ENCODE assay signal across 8 mouse cellular contexts in the genomic region with DNA sequence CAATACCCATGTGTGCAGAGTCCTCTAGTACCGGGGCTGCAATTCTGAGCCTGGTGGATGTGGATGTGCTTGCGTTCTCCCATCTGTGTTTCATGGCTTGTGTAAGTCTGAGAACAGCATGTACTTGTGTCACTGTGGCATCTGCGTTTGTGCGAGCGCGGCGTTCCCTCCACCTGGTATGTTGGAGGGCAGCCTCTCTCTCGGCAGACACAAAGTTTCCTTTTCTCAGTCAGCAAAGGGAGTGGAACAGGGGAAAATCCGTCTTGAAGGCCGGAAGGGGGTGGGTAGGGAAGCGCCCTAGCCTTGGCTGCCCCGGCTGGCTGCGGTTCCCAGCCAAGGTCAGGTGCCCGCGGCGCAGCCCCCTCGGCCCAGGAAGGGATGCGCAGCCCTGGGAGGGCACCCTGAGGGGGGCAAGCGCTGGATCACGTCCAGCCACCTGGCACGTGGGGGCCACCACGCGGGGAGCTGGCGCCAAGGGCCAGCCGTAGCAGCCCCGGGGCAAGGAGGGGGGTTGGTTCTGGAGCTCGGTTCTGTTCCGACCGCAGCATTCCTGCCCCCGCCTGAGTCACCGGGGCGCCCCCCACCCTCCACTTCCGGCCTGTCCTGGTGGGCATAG. TPM values are rescaled to one million over a fixed set of nuclear protein-coding genes. Genes with fewer than 3 reads are reported as not detected.
DNase-seq lines count a peak whose midpoint lies in the region; ATAC-seq and TF ChIP-seq lines count a peak whose summit lies in the region.

No protein-coding gene starts in this region.

- H3K4me2 ChIP-seq in hindbrain, embryonic 11.5 days (replicated peaks; ENCODE audit: low read depth, low read length), result peak overlapping the region; percentile 48
- peak overlapping the region; percentile 65 for H3K4me2 ChIP-seq in stomach, embryonic 16.5 days (ENCODE audit: low read depth, low read length)

- peaks cover 3 to 15% of the 10 kb centered on the region in 2 experiments; a peak in 3 of 4 replicates for H3K4me1 ChIP-seq in ES-E14 (ENCODE audit: control insufficient read depth in 2 of 2, insufficient read depth in 2 of 2, low read length in 2 of 2, poor library complexity in 1 of 2)
- H3K4me1 ChIP-seq in forebrain, embryonic 10.5 days, result peaks cover 36% of the 10 kb centered on the region
- H3K4me1 ChIP-seq in hindbrain, embryonic 11.5 days (replicated peaks; ENCODE audit: control insufficient read depth, insufficient read depth, low read length), result no peaks in the 10 kb centered on the region
- H3K4me1 ChIP-seq in stomach, embryonic 16.5 days (ENCODE audit: control insufficient read depth, insufficient read depth, low read length), result peaks cover 20% of the 10 kb centered on the region

- DNase-seq in 3T3-L1 (ENCODE audit: low read depth, low spot score) (peak; percentile 71), ES-E14 (ENCODE audit: low read depth, low spot score) (no peak)
- no peak for DNase-seq in forebrain, embryonic 10.5 days (ENCODE audit: extremely low spot score, low spot score)
- DNase-seq in hindbrain, embryonic 11.5 days (ENCODE audit: low spot score), result peak; percentile 26
- peak; percentile 78 to 80 for DNase-seq in layer of hippocampus, postnatal 36 days
- DNase-seq in mesoderm, embryonic 11.5 days (ENCODE audit: low read depth, low spot score), result peak; percentile 28
- DNase-seq in frontal cortex, postnatal 36 days (ENCODE audit: low spot score in 2 of 2), result no peak

- 0 out of 2 replicates have a peak, but pooled peaks cover 5% of the 10 kb centered on the region for H3K27me3 ChIP-seq in forebrain, embryonic 10.5 days (ENCODE audit: poor library complexity, severe bottlenecking)
- H3K27me3 ChIP-seq in hindbrain, embryonic 11.5 days (ENCODE audit: control insufficient read depth, insufficient read depth, low read length), result no peaks in the 10 kb centered on the region
- no peaks in the 10 kb centered on the region for H3K27me3 ChIP-seq in stomach, embryonic 16.5 days (ENCODE audit: control insufficient read depth, insufficient read depth, low read length)

- no peaks in the 10 kb centered on the region for H3K36me3 ChIP-seq in ES-E14 (ENCODE audit: control insufficient read depth, insufficient read depth, low read length, poor library complexity, severe bottlenecking)
- H3K36me3 ChIP-seq in forebrain, embryonic 10.5 days (replicated peaks), result peaks cover 23% of the 10 kb centered on the region
- H3K36me3 ChIP-seq in hindbrain, embryonic 11.5 days (ENCODE audit: control insufficient read depth, insufficient read depth, low read length), result no peaks in the 10 kb centered on the region
- H3K36me3 ChIP-seq in stomach, embryonic 16.5 days (ENCODE audit: control insufficient read depth, insufficient read depth, low read length), result peaks cover 19% of the 10 kb centered on the region

- no peak overlapping the region for H3K27ac ChIP-seq in ES-E14 (ENCODE audit: insufficient read depth, low read depth, low read length, poor library complexity, severe bottlenecking)
- H3K27ac ChIP-seq in forebrain, embryonic 10.5 days, result peak overlapping the region; percentile 81
- H3K27ac ChIP-seq in hindbrain, embryonic 11.5 days (ENCODE audit: low read depth, low read length), result no peak overlapping the region
- peak overlapping the region; percentile 90 for H3K27ac ChIP-seq in stomach, embryonic 16.5 days (ENCODE audit: low read length)

- peak overlapping the region; percentile 62 for H3K9ac ChIP-seq in ES-E14 (ENCODE audit: insufficient read depth, low read depth, low read length, poor library complexity, severe bottlenecking)
- peak overlapping the region; percentile 50 for H3K9ac ChIP-seq in hindbrain, embryonic 11.5 days (ENCODE audit: low read depth, low read length)
- H3K9ac ChIP-seq in stomach, embryonic 16.5 days (ENCODE audit: low read length), result peak overlapping the region; percentile 68

- peak overlapping the region; percentile 38 to 44 for H3K4me3 ChIP-seq in ES-E14 (ENCODE audit: insufficient read depth in 1 of 2, low read depth in 1 of 2, low read length in 2 of 2, poor library complexity in 1 of 2, severe bottlenecking in 1 of 2)
- H3K4me3 ChIP-seq in forebrain, embryonic 10.5 days, result peak overlapping the region; percentile 44
- peak overlapping the region; percentile 22 for H3K4me3 ChIP-seq in hindbrain, embryonic 11.5 days (ENCODE audit: low read depth, low read length)
- peak overlapping the region; percentile 35 for H3K4me3 ChIP-seq in stomach, embryonic 16.5 days (replicated peaks; ENCODE audit: low read length)

- in situ Hi-C loops in ES-E14 (cut with MboI; ENCODE audit: low sequenced_read_pairs in 2 of 2, unreplicated experiment in 2 of 2), result no loop called here

- no peaks in the 10 kb centered on the region for H3K9me3 ChIP-seq in ES-E14 (ENCODE audit: control insufficient read depth, insufficient read depth, low read depth, low read length)
- no peaks in the 10 kb centered on the region for H3K9me3 ChIP-seq in forebrain, embryonic 10.5 days
- no peaks in the 10 kb centered on the region for H3K9me3 ChIP-seq in hindbrain, embryonic 11.5 days (ENCODE audit: control insufficient read depth, low read length)
- H3K9me3 ChIP-seq in stomach, embryonic 16.5 days (replicated peaks; ENCODE audit: control insufficient read depth, low read length), result no peaks in the 10 kb centered on the region

- 17% methylated on average over 29 of the region's 33 CpGs for WGBS in forebrain, embryonic 10.5 days
- WGBS in hindbrain, embryonic 11.5 days, result 9% methylated on average over 33 of the region's 33 CpGs
- WGBS in stomach, embryonic 16.5 days, result 11% methylated on average over 33 of the region's 33 CpGs

- peak; percentile 45; the same call in 1 of the 2 replicates for ATAC-seq in hindbrain, embryonic 11.5 days (ENCODE audit: low FRiP score)
- peak; percentile 32; the same call in 1 of the 2 replicates for ATAC-seq in stomach, embryonic 16.5 days (ENCODE audit: insufficient read depth, low FRiP score)

TF ChIP-seq in ES-E14, 5 proteins besides CTCF, POLR2A, EP300 and RAD21:
- no peak for TF ChIP-seq ZC3H11A (IDR thresholded peaks at IDR 0.05; ENCODE audit: borderline replicate concordance, low read depth, low read length)
- TF ChIP-seq MAFK (IDR thresholded peaks at IDR 0.05; ENCODE audit: insufficient read depth, low read depth, low read length), result no peak
- no peak for TF ChIP-seq HCFC1 (IDR thresholded peaks at IDR 0.05; ENCODE audit: borderline replicate concordance, insufficient read depth, low read length)
- no peak for TF ChIP-seq ZNF384 (IDR thresholded peaks at IDR 0.05; ENCODE audit: low read depth, low read length)
- no peak for TF ChIP-seq CHD2 (IDR thresholded peaks at IDR 0.05; ENCODE audit: low read depth, low read length)
TF ChIP-seq in ES-E14: peak in this region for 0.

RNA-seq across cellular contexts. Expression of gene Axl, which starts 7.1 kb away (rescaled TPM):
- 27.1 and 56.5 TPM in 2 replicates for total RNA-seq in ES-E14 (2012; rRNA removed)
- polyA plus RNA-seq in forebrain, embryonic 10.5 days (2016; fragmentation: Nextera tagmentation; extraction: Ambion mirVana), result 19.3 and 19.5 TPM in 2 replicates
- 15.0 and 19.4 TPM in 2 replicates for polyA plus RNA-seq in hindbrain, embryonic 11.5 days (2014; fragmentation: Nextera tagmentation; extraction: Ambion mirVana)
- 10 to 100 TPM; 39.8 to 42.1 TPM for total RNA-seq in layer of hippocampus, postnatal 36 days (2021)
- 80.8 and 85.1 TPM in 2 replicates for polyA plus RNA-seq in stomach, embryonic 16.5 days (2015; fragmentation: Nextera tagmentation; extraction: Ambion mirVana)

RNA-seq across cellular contexts. Expression of gene Hnrnpul1, which starts 26.9 kb away (rescaled TPM):
- 67.1 and 69.0 TPM in 2 replicates for total RNA-seq in ES-E14 (2012; rRNA removed)
- 59.2 and 60.5 TPM in 2 replicates for polyA plus RNA-seq in forebrain, embryonic 10.5 days (2016; fragmentation: Nextera tagmentation; extraction: Ambion mirVana)
- 68.1 and 70.1 TPM in 2 replicates for polyA plus RNA-seq in hindbrain, embryonic 11.5 days (2014; fragmentation: Nextera tagmentation; extraction: Ambion mirVana)
- total RNA-seq in layer of hippocampus, postnatal 36 days (2021), result 100 to 1,000 TPM; 100 to 108 TPM
- polyA plus RNA-seq in stomach, embryonic 16.5 days (2015; fragmentation: Nextera tagmentation; extraction: Ambion mirVana), result 35.4 and 39.6 TPM in 2 replicates

RNA-seq across cellular contexts. Expression of gene Cyp2s1, which starts 35.3 kb away (rescaled TPM):
- total RNA-seq in ES-E14 (2012; rRNA removed), result 11.2 and 12.9 TPM in 2 replicates
- 0.17 and 0.28 TPM in 2 replicates for polyA plus RNA-seq in forebrain, embryonic 10.5 days (2016; fragmentation: Nextera tagmentation; extraction: Ambion mirVana)
- polyA plus RNA-seq in hindbrain, embryonic 11.5 days (2014; fragmentation: Nextera tagmentation; extraction: Ambion mirVana), result 0.69 and 0.95 TPM in 2 replicates
- 1 to 10 TPM; 1.8 to 2.3 TPM for total RNA-seq in layer of hippocampus, postnatal 36 days (2021)
- polyA plus RNA-seq in stomach, embryonic 16.5 days (2015; fragmentation: Nextera tagmentation; extraction: Ambion mirVana), result 53.1 and 74.9 TPM in 2 replicates

Comparison
In these comparisons a context has a peak if more than half of its experiments do, and no peak if none do; other contexts are left out.
1. DNase-seq: peak in 3T3-L1 (single experiment), hindbrain, embryonic 11.5 days (single experiment), layer of hippocampus, postnatal 36 days (2 of 2) and mesoderm, embryonic 11.5 days (single experiment); none in ES-E14 (single experiment), forebrain, embryonic 10.5 days (single experiment) and frontal cortex, postnatal 36 days (0 of 2).
2. H3K27ac ChIP-seq: peak in forebrain, embryonic 10.5 days (single experiment) and stomach, embryonic 16.5 days (single experiment); none in ES-E14 (single experiment) and hindbrain, embryonic 11.5 days (single experiment).
3. RNA of gene Cyp2s1, which starts 35.3 kb away (polyA plus RNA-seq): 53.1 to 74.9 TPM in stomach, embryonic 16.5 days; 0.69 to 0.95 TPM in hindbrain, embryonic 11.5 days and 0.17 to 0.28 TPM in forebrain, embryonic 10.5 days; every median in the first group is over 10 times any median in the second.
4. Peak in every context shown above with its lines, with median percentiles within 50 percentile points of each other: H3K4me3 ChIP-seq and H3K9ac ChIP-seq.